Mouse (Mus musculus) hindbrain, embryonic 12.5 days (tissue): Measurements from ENCODE around the gene Sdk2. TPM values are rescaled to one million over a fixed set of nuclear protein-coding genes. Genes with fewer than 3 reads are reported as not detected.
A peak's percentile ranks its signal among the peaks of the same experiment; 100 is the strongest.

ENCODE experiments used
- ATAC-seq: fragments of 200-750 bp; cut with Nextera tagmentation; 2 replicates; pipeline ENCODE4 v1.8.0; 2017; ENCODE audit warnings: moderate TSS enrichment; ENCODE audit not compliant: low FRiP score
- H3K27ac ChIP-seq: fragments of 300-500 bp; sonication (generic); 2 replicates; pipeline ENCODE4 v1.5.1; 2016; ENCODE audit warnings: mild to moderate bottlenecking
- H3K27me3 ChIP-seq: fragments of 300-500 bp; sonication (generic); 2 replicates; pipeline ENCODE4 v1.6.1; 2016; ENCODE audit warnings: mild to moderate bottlenecking
- H3K36me3 ChIP-seq: fragments of 300-500 bp; sonication (generic); 2 replicates; pipeline ENCODE4 v1.6.1; 2016; ENCODE audit warnings: mild to moderate bottlenecking
- H3K4me1 ChIP-seq: fragments of 300-500 bp; sonication (generic); 2 replicates; pipeline ENCODE4 v1.6.1; 2016
- H3K4me2 ChIP-seq: fragments of 300-500 bp; sonication (generic); replicated peaks from 2 replicates; pipeline ENCODE4 v1.6.1; 2016; ENCODE audit warnings: mild to moderate bottlenecking
- H3K4me3 ChIP-seq: fragments of 300-500 bp; sonication (generic); 2 replicates; pipeline ENCODE4 v1.5.1; 2016; ENCODE audit warnings: mild to moderate bottlenecking
- H3K9ac ChIP-seq: fragments of 300-500 bp; sonication (generic); 2 replicates; pipeline ENCODE4 v1.6.1; 2016; ENCODE audit warnings: mild to moderate bottlenecking, moderate library complexity
- H3K9me3 ChIP-seq: fragments of 300-500 bp; sonication (generic); replicated peaks from 2 replicates; pipeline ENCODE4 v1.6.1; 2016; ENCODE audit warnings: mild to moderate bottlenecking
- WGBS: fragments of 180-500 bp; shearing (Covaris S2); methylation state at CpG from one replicate; pipeline ENCODE4 v1.1.7; 2016; 5-methylcytosine and 5-hydroxymethylcytosine counted together
- polyA plus RNA-seq: library from polyadenylated mRNA; unstranded; fragments of >200 nt; fragmentation: Nextera tagmentation; extraction: Ambion mirVana; gene quantifications from 2 replicates; pipeline ENCODE4 v1.2.1, GENCODE M21; 2016

Sdk2 gene
- 6.4 and 7.1 TPM in 2 replicates for polyA plus RNA-seq

DNA sequence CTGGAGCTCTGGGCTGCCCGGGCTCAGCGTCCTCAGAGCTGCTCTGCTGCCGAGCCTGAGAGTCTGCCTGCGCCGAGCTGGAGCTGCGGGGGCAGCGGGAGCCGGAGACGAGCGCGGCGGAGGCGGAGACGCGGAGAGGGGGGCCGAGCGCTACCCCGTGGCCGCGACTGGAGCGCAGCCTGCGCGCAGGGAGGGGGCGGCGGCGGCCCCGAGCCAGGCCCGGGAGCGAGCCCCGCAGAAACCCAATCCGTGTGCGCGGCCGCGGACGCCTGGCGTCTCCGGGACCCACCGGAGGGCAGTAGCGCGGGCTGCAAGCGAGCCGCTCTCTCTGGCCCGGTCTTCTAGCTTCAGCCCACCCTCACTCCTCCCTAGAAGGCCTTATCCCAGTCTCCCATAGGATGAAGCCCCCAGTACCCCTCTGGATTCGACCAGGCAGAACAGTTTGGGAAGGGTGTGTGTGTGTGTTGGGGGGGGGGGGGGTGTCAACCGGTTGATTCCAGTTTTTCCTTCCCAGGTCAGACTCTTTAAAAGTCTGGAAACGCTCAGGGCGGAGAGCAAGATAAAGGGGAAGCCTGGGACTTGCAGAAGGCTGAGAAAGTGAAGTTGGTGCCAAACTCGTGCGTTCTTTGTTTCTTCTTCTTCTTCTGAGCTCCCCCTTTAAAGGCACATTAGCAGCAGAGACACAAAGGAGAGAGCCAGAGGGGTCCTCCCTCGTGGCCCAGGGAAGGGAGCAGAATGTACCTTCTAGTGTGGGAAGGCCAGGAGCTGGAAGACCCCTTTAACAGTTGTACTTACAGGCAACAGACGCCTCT lies at the start of gene Sdk2:
Gene Sdk2, minus strand, starts transcription at position 96 of the 812 bp plus-strand sequence.
- ATAC-seq, result peak; percentile 79
- Histone ChIP-seq H3K27ac (peak within 1 kb of the TSS; percentile 92), H3K9me3 (no peaks in the 10 kb centered on the region), H3K4me1 (peaks cover 55% of the 10 kb centered on the region), H3K36me3 (no peaks in the 10 kb centered on the region), H3K4me2 (peak within 1 kb of the TSS; percentile 99), H3K9ac (peak within 1 kb of the TSS; percentile 88), H3K27me3 (peaks cover 34% of the 10 kb centered on the region), H3K4me3 (peak within 1 kb of the TSS; percentile 69)
- 2% methylated on average over 30 of the region's 52 CpGs for WGBS

DNA sequence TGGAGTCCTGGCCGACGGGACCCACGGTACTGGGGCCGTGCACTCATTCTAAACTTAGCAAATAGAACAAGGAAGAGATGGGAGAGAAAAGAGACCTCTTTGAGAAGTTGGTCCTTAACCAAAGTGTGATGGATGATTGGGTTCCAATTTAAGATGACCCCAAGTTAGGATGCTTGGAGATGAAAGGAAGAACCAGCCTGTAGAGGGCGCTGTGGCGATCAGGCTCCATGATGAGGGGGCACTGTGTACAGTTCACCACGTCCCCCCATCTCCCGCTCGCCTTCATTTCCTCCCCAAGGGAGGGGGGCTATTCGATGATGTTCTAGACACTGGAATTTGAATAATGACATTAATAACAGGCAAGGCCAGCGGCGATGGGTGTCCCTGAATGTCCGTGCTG lies 48.2 kb upstream of the Sdk2 start:
- no peaks in the 10 kb centered on the region for H3K36me3 ChIP-seq
- H3K9me3 ChIP-seq, result no peaks in the 10 kb centered on the region
- peaks cover 16% of the 10 kb centered on the region; the same call in 1 of the 2 replicates for H3K4me1 ChIP-seq
- no peaks in the 10 kb centered on the region for H3K27me3 ChIP-seq
- no peak overlapping the region for H3K4me3 ChIP-seq
- no peak for ATAC-seq
- no peak overlapping the region for H3K9ac ChIP-seq
- WGBS, result 73% methylated on average over 13 of the region's 13 CpGs
- no peak overlapping the region for H3K4me2 ChIP-seq
- H3K27ac ChIP-seq, result no peak overlapping the region

DNA sequence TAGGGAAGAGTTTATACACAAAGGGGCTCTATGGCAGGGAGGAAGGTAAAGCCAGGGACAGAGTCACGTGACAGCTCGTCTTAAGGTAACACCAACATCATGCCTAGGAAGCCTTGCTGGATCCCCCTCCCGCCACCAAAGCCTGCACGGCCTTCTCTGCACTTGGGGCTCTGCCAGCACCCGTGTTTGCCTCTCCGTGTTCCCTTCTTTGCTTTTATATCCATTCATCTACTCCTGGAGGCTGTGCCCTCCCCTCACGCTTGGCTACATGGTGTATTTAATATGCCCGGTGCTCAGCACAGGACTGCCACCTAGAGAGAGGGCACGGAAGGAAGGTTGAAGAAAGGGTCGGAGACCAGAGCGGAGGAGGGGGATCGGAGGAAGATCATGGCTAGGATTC lies 47.8 kb upstream of the Sdk2 start:
- 73% methylated on average over 12 of the region's 12 CpGs for WGBS
- no peak for ATAC-seq
- no peak overlapping the region for H3K4me2 ChIP-seq
- no peak overlapping the region for H3K27ac ChIP-seq
- H3K9ac ChIP-seq, result no peak overlapping the region
- no peak overlapping the region for H3K4me3 ChIP-seq
- no peaks in the 10 kb centered on the region for H3K27me3 ChIP-seq
- no peaks in the 10 kb centered on the region for H3K36me3 ChIP-seq
- peaks cover 16% of the 10 kb centered on the region; the same call in 1 of the 2 replicates for H3K4me1 ChIP-seq
- no peaks in the 10 kb centered on the region for H3K9me3 ChIP-seq

DNA sequence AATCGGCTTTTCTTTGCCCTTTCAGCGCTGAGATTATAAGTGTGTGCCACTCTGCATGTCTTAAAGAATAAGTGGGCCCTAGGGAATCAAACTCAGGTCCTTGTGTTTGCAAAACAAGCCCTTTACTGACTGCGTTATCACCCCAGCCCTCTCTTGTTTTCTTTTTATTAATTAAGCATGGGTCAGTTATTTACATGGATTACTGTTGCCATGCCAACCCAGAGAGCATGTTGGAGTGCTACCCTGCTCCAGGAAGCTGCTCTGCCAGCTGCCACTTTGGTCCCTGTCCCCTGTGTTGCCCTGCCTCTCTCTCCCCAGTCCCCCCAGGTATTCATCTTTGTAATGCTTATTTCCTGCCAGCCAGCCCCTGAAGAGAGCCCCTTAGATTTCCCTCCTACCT lies 44.0 kb upstream of the Sdk2 start:
- no peaks in the 10 kb centered on the region for H3K9me3 ChIP-seq
- H3K27me3 ChIP-seq, result no peaks in the 10 kb centered on the region
- H3K27ac ChIP-seq, result no peak overlapping the region
- H3K9ac ChIP-seq, result no peak overlapping the region
- peaks cover 8% of the 10 kb centered on the region; the same call in 1 of the 2 replicates for H3K4me1 ChIP-seq
- 39% methylated on average over 3 of the region's 3 CpGs for WGBS
- H3K4me2 ChIP-seq, result no peak overlapping the region
- ATAC-seq, result no peak
- no peaks in the 10 kb centered on the region for H3K36me3 ChIP-seq
- H3K4me3 ChIP-seq, result no peak overlapping the region

DNA sequence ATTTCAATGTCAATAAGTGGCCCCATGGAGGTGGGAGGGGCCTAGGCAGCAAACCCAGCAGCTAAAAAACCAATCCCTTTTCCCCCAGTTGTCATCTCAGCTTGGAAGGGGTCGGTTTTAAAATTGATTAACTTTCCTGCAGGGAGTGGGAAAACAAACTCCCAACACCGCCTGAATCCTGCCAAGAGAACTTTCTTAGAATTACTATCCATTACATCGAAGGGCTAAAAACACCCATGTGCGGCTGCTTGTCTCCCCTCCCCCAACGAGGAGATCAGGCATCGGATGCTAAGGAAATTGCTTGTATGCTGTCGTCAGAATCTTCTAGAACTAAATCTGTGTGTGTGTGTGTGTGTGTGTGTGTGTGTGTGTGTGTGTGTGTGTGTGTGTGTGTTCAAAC lies 26.8 kb upstream of the Sdk2 start:
- Histone ChIP-seq H3K4me3 (no peak overlapping the region), H3K9me3 (no peaks in the 10 kb centered on the region), H3K4me2 (no peak overlapping the region), H3K27ac (no peak overlapping the region), H3K27me3 (no peaks in the 10 kb centered on the region), H3K9ac (no peak overlapping the region), H3K4me1 (no peaks in the 10 kb centered on the region), H3K36me3 (no peaks in the 10 kb centered on the region)
- WGBS, result 59% methylated on average over 7 of the region's 7 CpGs
- no peak for ATAC-seq

DNA sequence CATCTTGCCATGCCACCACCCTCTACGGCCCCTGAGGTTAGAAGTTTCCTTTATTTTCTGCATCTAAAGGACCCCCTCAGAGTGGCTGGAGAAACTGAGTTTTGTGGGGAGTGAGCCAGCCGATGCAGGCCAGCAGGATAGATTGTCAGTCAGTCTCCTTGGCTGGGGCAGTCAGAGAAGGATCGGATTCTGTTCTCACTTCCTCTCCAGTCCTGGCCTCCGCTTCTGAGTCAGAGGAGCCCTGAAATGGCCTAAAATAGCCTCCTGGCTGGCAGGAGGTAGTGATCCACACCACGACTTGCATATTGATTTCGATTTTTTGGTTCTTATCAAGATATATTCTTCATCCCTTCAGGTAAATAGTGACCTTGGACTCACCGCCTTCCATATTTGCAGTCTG lies 26.3 kb upstream of the Sdk2 start:
- no peaks in the 10 kb centered on the region for H3K36me3 ChIP-seq
- 64% methylated on average over 7 of the region's 7 CpGs for WGBS
- no peaks in the 10 kb centered on the region for H3K27me3 ChIP-seq
- H3K27ac ChIP-seq, result no peak overlapping the region
- H3K9ac ChIP-seq, result no peak overlapping the region
- no peak overlapping the region for H3K4me2 ChIP-seq
- no peaks in the 10 kb centered on the region for H3K9me3 ChIP-seq
- no peak overlapping the region for H3K4me3 ChIP-seq
- H3K4me1 ChIP-seq, result no peaks in the 10 kb centered on the region
- ATAC-seq, result no peak

DNA sequence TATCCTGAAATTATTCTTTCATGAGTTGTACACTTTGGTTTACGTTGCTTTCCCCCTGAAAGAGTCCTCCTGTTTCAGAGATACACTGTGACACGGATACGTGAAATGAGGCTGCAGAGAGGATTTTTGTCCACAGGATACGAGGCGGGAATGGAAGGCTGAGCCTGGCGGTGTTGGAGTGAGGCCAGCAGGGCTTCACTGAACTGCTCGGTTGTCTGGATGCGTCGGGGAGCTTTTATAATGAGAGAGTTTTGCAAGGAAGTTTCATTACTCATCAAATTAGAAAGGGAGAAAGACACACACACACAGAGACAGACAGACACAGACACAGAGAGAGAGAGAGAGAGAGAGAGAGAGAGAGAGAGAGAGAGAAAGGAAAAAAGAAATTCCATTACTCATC lies 13.8 kb upstream of the Sdk2 start:
- Histone ChIP-seq H3K36me3 (no peaks in the 10 kb centered on the region), H3K4me2 (no peak overlapping the region), H3K27ac (no peak overlapping the region), H3K27me3 (0 out of 2 replicates have a peak, but pooled peaks cover 4% of the 10 kb centered on the region), H3K4me1 (no peaks in the 10 kb centered on the region), H3K4me3 (no peak overlapping the region), H3K9ac (no peak overlapping the region), H3K9me3 (0 out of 2 replicates have a peak, but pooled peaks cover 3% of the 10 kb centered on the region)
- WGBS, result 78% methylated on average over 9 of the region's 9 CpGs
- ATAC-seq, result no peak

DNA sequence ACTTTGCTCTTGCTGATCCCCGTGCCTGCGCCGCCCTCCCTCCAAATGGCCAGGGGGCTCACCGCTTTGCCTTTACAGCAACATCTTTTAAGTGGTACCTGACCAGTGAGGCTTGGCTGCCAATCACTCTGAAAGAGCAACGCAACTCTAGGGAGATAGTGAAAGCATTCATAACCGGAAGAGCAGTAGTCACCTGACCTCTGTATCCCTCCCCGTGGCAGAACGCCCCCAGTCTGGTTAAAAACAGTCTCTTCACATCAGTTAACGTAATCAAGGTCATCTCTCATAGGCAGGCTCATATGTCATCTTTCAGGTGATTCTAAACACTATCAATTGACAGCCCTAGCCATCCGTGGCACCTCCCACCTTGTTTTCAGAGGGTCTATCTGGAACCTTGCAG lies 5.8 kb upstream of the Sdk2 start:
- Histone ChIP-seq H3K9ac (no peak overlapping the region), H3K4me1 (peaks cover 11% of the 10 kb centered on the region), H3K4me2 (no peak overlapping the region), H3K4me3 (no peak overlapping the region), H3K27ac (no peak overlapping the region), H3K27me3 (peaks cover 20% of the 10 kb centered on the region), H3K9me3 (0 out of 2 replicates have a peak, but pooled peaks cover 5% of the 10 kb centered on the region), H3K36me3 (no peaks in the 10 kb centered on the region)
- no peak for ATAC-seq
- WGBS, result 74% methylated on average over 10 of the region's 10 CpGs

DNA sequence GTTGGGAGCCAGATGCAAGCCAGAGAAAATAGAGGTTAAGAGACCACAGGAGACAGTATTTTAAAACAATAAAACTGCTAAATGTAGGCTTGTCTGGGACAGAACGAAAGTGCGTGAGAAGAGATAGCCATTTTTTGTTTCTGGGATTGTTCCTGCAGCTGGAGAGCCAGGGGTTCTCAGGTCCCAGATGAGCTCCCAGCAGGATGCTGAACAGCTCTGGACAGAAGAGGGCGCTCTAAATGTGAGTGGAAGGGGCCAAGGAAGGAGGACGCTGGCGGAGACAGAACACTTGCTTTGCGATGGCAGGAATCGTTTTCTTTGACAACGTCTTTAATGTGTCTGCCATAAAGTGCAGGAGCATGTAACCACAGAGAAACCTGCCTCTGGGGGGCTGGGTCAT lies 5.2 kb upstream of the Sdk2 start:
- Histone ChIP-seq H3K4me3 (no peak overlapping the region), H3K27ac (no peak overlapping the region), H3K9ac (no peak overlapping the region), H3K27me3 (peaks cover 20% of the 10 kb centered on the region), H3K9me3 (0 out of 2 replicates have a peak, but pooled peaks cover 5% of the 10 kb centered on the region), H3K4me2 (no peak overlapping the region), H3K36me3 (no peaks in the 10 kb centered on the region), H3K4me1 (peaks cover 17% of the 10 kb centered on the region)
- ATAC-seq, result no peak
- 27% methylated on average over 8 of the region's 8 CpGs for WGBS

DNA sequence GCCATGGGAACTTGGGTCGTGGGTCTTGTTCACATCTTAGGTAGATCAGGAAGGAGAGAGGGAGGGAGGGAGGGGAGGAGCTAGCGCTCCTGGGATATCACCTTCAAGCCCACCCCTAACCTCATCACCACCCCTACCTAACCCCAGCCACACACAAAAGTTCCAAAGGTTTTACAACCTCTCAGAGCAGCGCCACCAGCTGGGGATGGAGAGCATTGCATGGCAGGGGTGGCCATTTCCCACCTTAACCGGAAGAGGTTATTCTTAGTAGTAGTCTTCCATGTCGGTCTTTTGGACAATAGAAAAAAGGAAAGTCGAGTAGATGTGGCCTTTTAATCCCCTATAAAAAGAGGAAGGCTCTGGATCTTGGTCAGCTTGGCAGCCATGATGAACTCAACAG lies 4.0 kb upstream of the Sdk2 start:
- 70% methylated on average over 6 of the region's 6 CpGs for WGBS
- Histone ChIP-seq H3K27ac (no peak overlapping the region), H3K4me3 (no peak overlapping the region), H3K27me3 (peaks cover 20% of the 10 kb centered on the region), H3K36me3 (no peaks in the 10 kb centered on the region), H3K9ac (no peak overlapping the region), H3K4me1 (peaks cover 24% of the 10 kb centered on the region), H3K4me2 (no peak overlapping the region), H3K9me3 (0 out of 2 replicates have a peak, but pooled peaks cover 5% of the 10 kb centered on the region)
- no peak for ATAC-seq

DNA sequence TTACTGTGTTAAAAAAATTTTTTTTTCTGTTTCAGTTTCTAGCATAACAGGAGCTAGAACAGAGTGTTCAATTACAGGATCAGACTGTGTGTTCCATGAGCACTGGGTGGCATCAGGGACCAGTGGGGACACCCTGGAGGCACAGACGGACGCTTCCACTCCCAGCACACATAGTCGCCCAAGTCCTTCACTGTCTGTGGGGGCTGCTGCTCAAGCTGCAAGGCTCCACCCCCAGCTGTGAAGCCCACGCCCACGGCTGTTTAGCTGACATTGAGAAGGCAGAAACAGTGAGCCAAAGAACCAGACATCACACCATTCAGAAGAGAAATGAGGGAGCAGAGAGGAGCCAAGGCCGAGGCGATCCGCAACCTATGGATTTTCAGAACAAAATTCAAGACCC lies 3.3 kb upstream of the Sdk2 start:
- peaks cover 22% of the 10 kb centered on the region for H3K27me3 ChIP-seq
- no peaks in the 10 kb centered on the region for H3K9me3 ChIP-seq
- 70% methylated on average over 8 of the region's 8 CpGs for WGBS
- no peak overlapping the region for H3K27ac ChIP-seq
- H3K4me3 ChIP-seq, result no peak overlapping the region
- no peaks in the 10 kb centered on the region for H3K36me3 ChIP-seq
- peaks cover 32% of the 10 kb centered on the region for H3K4me1 ChIP-seq
- no peak overlapping the region for H3K4me2 ChIP-seq
- no peak overlapping the region for H3K9ac ChIP-seq
- no peak for ATAC-seq

DNA sequence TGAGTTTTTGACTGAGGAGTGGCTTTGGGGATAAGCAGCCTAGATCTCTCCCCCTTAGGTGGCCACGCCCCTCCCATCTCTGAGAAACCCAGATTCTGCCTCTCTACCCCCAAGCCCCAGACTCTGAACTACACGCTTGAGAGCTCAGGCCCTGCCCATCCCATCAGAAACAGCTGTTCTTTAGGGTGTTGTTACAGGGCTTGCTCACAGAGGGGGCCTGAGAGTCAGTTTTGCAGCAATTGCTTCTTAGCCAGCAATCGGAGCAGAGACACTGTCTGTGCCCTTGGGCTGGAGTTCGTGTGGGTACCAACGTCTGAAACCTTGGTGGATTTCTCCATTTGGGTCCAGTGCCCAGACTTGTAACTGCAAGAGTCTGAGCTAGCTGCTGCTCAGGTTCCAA lies 1.5 kb upstream of the Sdk2 start:
- Histone ChIP-seq H3K4me3 (no peak overlapping the region), H3K9me3 (no peaks in the 10 kb centered on the region), H3K36me3 (no peaks in the 10 kb centered on the region), H3K27me3 (peaks cover 34% of the 10 kb centered on the region), H3K27ac (no peak overlapping the region), H3K4me1 (peaks cover 48% of the 10 kb centered on the region), H3K4me2 (0 out of 2 replicates have a peak overlapping the region, but pooled peaks have one; percentile 3), H3K9ac (no peak overlapping the region)
- 3% methylated on average over 5 of the region's 5 CpGs for WGBS
- peak; percentile 39 for ATAC-seq
